Mouse (Mus musculus) lung, postnatal 14 days (tissue): ENCODE measurements around the gene Il17rb.
A peak's percentile ranks its signal among the peaks of the same experiment; 100 is the strongest.

Source experiments
- DNase-seq: peaks from one replicate; pipeline ENCODE4 v3.0.0; 2021

Gene Il17rb

GRCm38 (mm10) chr14:30008733-30009575 lies at the start of gene Il17rb, which contains the start of gene Chdh:
Gene Il17rb, minus strand, starts transcription at chr14:30008896.
Gene Chdh, plus strand, starts transcription at chr14:30009023.
- DNase-seq = peak; percentile 63

- no peak for DNase-seq
Measured at GRCm38 (mm10) chr14:30056031-30056766, 47.5 kb upstream of the Il17rb start.

- DNase-seq = no peak
Measured at GRCm38 (mm10) chr14:30054922-30055321, 46.2 kb upstream of the Il17rb start.

GRCm38 (mm10) chr14:30050280-30050679 lies 41.6 kb upstream of the Il17rb start:
- DNase-seq = no peak

GRCm38 (mm10) chr14:30048049-30048448 lies 39.4 kb upstream of the Il17rb start:
- no peak for DNase-seq

GRCm38 (mm10) chr14:30046976-30047375 lies 38.3 kb upstream of the Il17rb start:
- DNase-seq = no peak

GRCm38 (mm10) chr14:30045704-30046220 lies 37.1 kb upstream of the Il17rb start:
- no peak for DNase-seq

- no peak for DNase-seq
Measured at GRCm38 (mm10) chr14:30045239-30045638, 36.5 kb upstream of the Il17rb start.

GRCm38 (mm10) chr14:30043356-30043940 lies 34.8 kb upstream of the Il17rb start:
- DNase-seq = no peak

GRCm38 (mm10) chr14:30041836-30042235 lies 33.1 kb upstream of the Il17rb start:
- DNase-seq = no peak

GRCm38 (mm10) chr14:30039413-30039812 lies 30.7 kb upstream of the Il17rb start:
- no peak for DNase-seq

- no peak for DNase-seq
Measured at GRCm38 (mm10) chr14:30038431-30038830, 29.7 kb upstream of the Il17rb start.

GRCm38 (mm10) chr14:30033405-30033804 lies 24.7 kb upstream of the Il17rb start:
- DNase-seq = no peak

GRCm38 (mm10) chr14:30027378-30027777 lies 18.7 kb upstream of the Il17rb start:
- peak; percentile 28 for DNase-seq

- no peak for DNase-seq
Measured at GRCm38 (mm10) chr14:30024387-30024786, 15.7 kb upstream of the Il17rb start.

GRCm38 (mm10) chr14:30022471-30022870 lies 13.8 kb upstream of the Il17rb start:
- no peak for DNase-seq

GRCm38 (mm10) chr14:30019792-30020575 lies 11.3 kb upstream of the Il17rb start:
- no peak for DNase-seq

GRCm38 (mm10) chr14:30019375-30019774 lies 10.7 kb upstream of the Il17rb start:
- no peak for DNase-seq

GRCm38 (mm10) chr14:30018846-30019245 lies 10.2 kb upstream of the Il17rb start:
- DNase-seq = no peak

GRCm38 (mm10) chr14:30018463-30018801 lies 9.7 kb upstream of the Il17rb start:
- DNase-seq = no peak

- DNase-seq = no peak
Measured at GRCm38 (mm10) chr14:30017794-30018462, 9.2 kb upstream of the Il17rb start.

- DNase-seq = no peak
Measured at GRCm38 (mm10) chr14:30016666-30017065, 8.0 kb upstream of the Il17rb start.
